Mouse (Mus musculus): ENCODE data around the gene Emb.

- TF ChIP-seq EP300 (IDR thresholded peaks at IDR 0.05; ENCODE audit: insufficient read depth, low read depth, low read length) (no peak), POLR2A (IDR thresholded peaks at IDR 0.05; ENCODE audit: insufficient read depth, low read depth, low read length) (no peak), CTCF (IDR thresholded peaks at IDR 0.05) (no peak)
Observed at GRCm38 (mm10) chr13:117197666-117198065, 10.7 kb upstream of the Emb start.

Measured in heart, adult 2 months (tissue).